Mouse (Mus musculus) kidney, embryonic 15.5 days (tissue): ENCODE measurements around the gene Rfx1. TPM values are rescaled to one million over a fixed set of nuclear protein-coding genes. Genes with fewer than 3 reads are reported as not detected.
A peak's percentile ranks its signal among the peaks of the same experiment; 100 is the strongest.

ENCODE experiments used
- ATAC-seq: fragments of 200-750 bp; cut with Nextera tagmentation; replicated peaks from 2 replicates; pipeline ENCODE4 v1.8.0; 2017; ENCODE audit warnings: moderate TSS enrichment; ENCODE audit not compliant: low FRiP score
- H3K27ac ChIP-seq: fragments of 300-500 bp; sonication (generic); 2 replicates; pipeline ENCODE4 v1.5.1; 2015; ENCODE audit warnings: mild to moderate bottlenecking, inconsistent platforms
- H3K27me3 ChIP-seq: fragments of 300-500 bp; sonication (generic); 2 replicates; pipeline ENCODE4 v1.6.1; 2015; ENCODE audit warnings: inconsistent platforms
- H3K36me3 ChIP-seq: fragments of 300-500 bp; sonication (generic); 2 replicates; pipeline ENCODE4 v1.6.1; 2015; ENCODE audit warnings: inconsistent platforms
- H3K4me1 ChIP-seq: fragments of 300-500 bp; sonication (generic); 2 replicates; pipeline ENCODE4 v1.6.1; 2015; ENCODE audit warnings: inconsistent platforms
- H3K4me2 ChIP-seq: fragments of 300-500 bp; sonication (generic); 2 replicates; pipeline ENCODE4 v1.6.1; 2015; ENCODE audit warnings: moderate library complexity, mild to moderate bottlenecking, inconsistent platforms
- H3K4me3 ChIP-seq: fragments of 300-500 bp; sonication (generic); replicated peaks from 2 replicates; pipeline ENCODE4 v1.5.1; 2015; ENCODE audit warnings: mild to moderate bottlenecking, inconsistent platforms
- H3K9ac ChIP-seq: fragments of 300-500 bp; sonication (generic); 2 replicates; pipeline ENCODE4 v1.6.1; 2015; ENCODE audit warnings: mild to moderate bottlenecking, inconsistent platforms
- H3K9me3 ChIP-seq: fragments of 300-500 bp; sonication (generic); replicated peaks from 2 replicates; pipeline ENCODE4 v1.6.1; 2016; ENCODE audit warnings: inconsistent platforms
- WGBS: fragments of 180-500 bp; shearing (Covaris S2); methylation state at CpG from one replicate; pipeline ENCODE4 v1.1.7; 2015; ENCODE audit warnings: mixed read lengths; 5-methylcytosine and 5-hydroxymethylcytosine counted together
- polyA plus RNA-seq: library from polyadenylated mRNA; unstranded; fragments of >200 nt; fragmentation: Nextera tagmentation; extraction: Ambion mirVana; gene quantifications from 2 replicates; pipeline ENCODE4 v1.2.1, GENCODE M21; 2015

Gene Rfx1
- 10.5 and 10.7 TPM in 2 replicates for polyA plus RNA-seq

- Histone ChIP-seq H3K27me3 (no peaks in the 10 kb centered on the region), H3K27ac (peak within 1 kb of the TSS; percentile 99), H3K9me3 (no peaks in the 10 kb centered on the region), H3K4me1 (peaks cover 44% of the 10 kb centered on the region), H3K4me2 (peak within 1 kb of the TSS; percentile 86), H3K36me3 (no peaks in the 10 kb centered on the region), H3K4me3 (peak within 1 kb of the TSS; percentile 99), H3K9ac (peak within 1 kb of the TSS; percentile 78)
- ATAC-seq: peak; percentile 98
- WGBS: under 1% methylated on average over 51 of the region's 51 CpGs
Observed at GRCm38 (mm10) chr8:84066291-84066930, at the start of gene Rfx1. Gene Rfx1 (plus strand): TSS chr8:84066834.

- Histone ChIP-seq H3K4me1 (peaks cover 48% of the 10 kb centered on the region), H3K9me3 (no peaks in the 10 kb centered on the region), H3K36me3 (no peaks in the 10 kb centered on the region), H3K4me2 (no peak overlapping the region), H3K27ac (no peak overlapping the region), H3K27me3 (peaks cover 13% of the 10 kb centered on the region; the same call in 1 of the 2 replicates), H3K9ac (no peak overlapping the region), H3K4me3 (no peak overlapping the region)
- no peak for ATAC-seq
- 78% methylated on average over 9 of the region's 9 CpGs for WGBS
Observed at GRCm38 (mm10) chr8:84019738-84020137, 46.9 kb upstream of the Rfx1 start.

GRCm38 (mm10) chr8:84021096-84021495, 45.5 kb upstream of the Rfx1 start, which contains the start of gene Palm3:
Gene Palm3 (plus strand): TSS chr8:84021471.
- Histone ChIP-seq H3K27me3 (peaks cover 13% of the 10 kb centered on the region; the same call in 1 of the 2 replicates), H3K9ac (peak within 1 kb of the TSS; percentile 39; the same call in 1 of the 2 replicates), H3K4me1 (peaks cover 62% of the 10 kb centered on the region), H3K4me3 (peak within 1 kb of the TSS; percentile 40), H3K27ac (peak within 1 kb of the TSS; percentile 86), H3K36me3 (no peaks in the 10 kb centered on the region), H3K4me2 (peak within 1 kb of the TSS; percentile 59), H3K9me3 (no peaks in the 10 kb centered on the region)
- peak; percentile 86 for ATAC-seq
- 3% methylated on average over 17 of the region's 18 CpGs for WGBS

- H3K4me2 ChIP-seq: peak overlapping the region; percentile 59
- peaks cover 66% of the 10 kb centered on the region for H3K4me1 ChIP-seq
- WGBS: 46% methylated on average over 12 of the region's 12 CpGs
- H3K4me3 ChIP-seq: peak overlapping the region; percentile 40
- peaks cover 17% of the 10 kb centered on the region for H3K27me3 ChIP-seq
- H3K27ac ChIP-seq: peak overlapping the region; percentile 86
- no peaks in the 10 kb centered on the region for H3K36me3 ChIP-seq
- peak; percentile 24 for ATAC-seq
- H3K9me3 ChIP-seq: no peaks in the 10 kb centered on the region
- H3K9ac ChIP-seq: peak overlapping the region; percentile 39; the same call in 1 of the 2 replicates
Observed at GRCm38 (mm10) chr8:84021569-84021968, 45.1 kb upstream of the Rfx1 start.

- Histone ChIP-seq H3K9me3 (no peaks in the 10 kb centered on the region), H3K36me3 (no peaks in the 10 kb centered on the region; the same call in 1 of the 2 replicates), H3K9ac (no peak overlapping the region), H3K27me3 (peaks cover 24% of the 10 kb centered on the region), H3K27ac (peak overlapping the region; percentile 86), H3K4me3 (0 out of 2 replicates have a peak overlapping the region, but pooled peaks have one; percentile 40), H3K4me1 (peaks cover 69% of the 10 kb centered on the region), H3K4me2 (peak overlapping the region; percentile 59)
- ATAC-seq: no peak
- WGBS: 7% methylated on average over 5 of the region's 5 CpGs
Observed at GRCm38 (mm10) chr8:84023085-84023484, 43.5 kb upstream of the Rfx1 start.

GRCm38 (mm10) chr8:84023631-84024030, 43.0 kb upstream of the Rfx1 start:
- no peaks in the 10 kb centered on the region for H3K9me3 ChIP-seq
- H3K36me3 ChIP-seq: peaks cover 4% of the 10 kb centered on the region; the same call in 1 of the 2 replicates
- peaks cover 69% of the 10 kb centered on the region for H3K4me1 ChIP-seq
- peak overlapping the region; percentile 59 for H3K4me2 ChIP-seq
- H3K4me3 ChIP-seq: no peak overlapping the region
- 0 out of 2 replicates have a peak, but pooled peaks have one; percentile 24 for ATAC-seq
- 26% methylated on average over 1 of the region's 1 CpGs for WGBS
- H3K27ac ChIP-seq: peak overlapping the region; percentile 86
- peaks cover 24% of the 10 kb centered on the region for H3K27me3 ChIP-seq
- no peak overlapping the region for H3K9ac ChIP-seq

GRCm38 (mm10) chr8:84024171-84024570, 42.5 kb upstream of the Rfx1 start:
- H3K27ac ChIP-seq: peak overlapping the region; percentile 86; the same call in 1 of the 2 replicates
- no peak for ATAC-seq
- peaks cover 24% of the 10 kb centered on the region for H3K27me3 ChIP-seq
- H3K4me3 ChIP-seq: no peak overlapping the region
- no peaks in the 10 kb centered on the region for H3K9me3 ChIP-seq
- peaks cover 4% of the 10 kb centered on the region; the same call in 1 of the 2 replicates for H3K36me3 ChIP-seq
- peaks cover 69% of the 10 kb centered on the region for H3K4me1 ChIP-seq
- no peak overlapping the region for H3K9ac ChIP-seq
- H3K4me2 ChIP-seq: peak overlapping the region; percentile 59; the same call in 1 of the 2 replicates
- 14% methylated on average over 10 of the region's 10 CpGs for WGBS

GRCm38 (mm10) chr8:84025863-84026262, 40.8 kb upstream of the Rfx1 start:
- peak overlapping the region; percentile 49 for H3K9ac ChIP-seq
- no peaks in the 10 kb centered on the region for H3K9me3 ChIP-seq
- peaks cover 17% of the 10 kb centered on the region for H3K27me3 ChIP-seq
- WGBS: 1% methylated on average over 41 of the region's 41 CpGs
- H3K36me3 ChIP-seq: peaks cover 18% of the 10 kb centered on the region
- peak overlapping the region; percentile 54 for H3K4me3 ChIP-seq
- H3K27ac ChIP-seq: no peak overlapping the region
- H3K4me1 ChIP-seq: peaks cover 56% of the 10 kb centered on the region
- H3K4me2 ChIP-seq: peak overlapping the region; percentile 90
- peak; percentile 50 for ATAC-seq

- H3K27me3 ChIP-seq: peaks cover 11% of the 10 kb centered on the region
- no peak for ATAC-seq
- peaks cover 19% of the 10 kb centered on the region for H3K36me3 ChIP-seq
- H3K9ac ChIP-seq: no peak overlapping the region
- no peaks in the 10 kb centered on the region for H3K9me3 ChIP-seq
- no peak overlapping the region for H3K4me2 ChIP-seq
- H3K4me1 ChIP-seq: peaks cover 40% of the 10 kb centered on the region
- no peak overlapping the region for H3K4me3 ChIP-seq
- 18% methylated on average over 10 of the region's 10 CpGs for WGBS
- H3K27ac ChIP-seq: no peak overlapping the region
Observed at GRCm38 (mm10) chr8:84027449-84027848, 39.2 kb upstream of the Rfx1 start.

GRCm38 (mm10) chr8:84029272-84029671, 37.4 kb upstream of the Rfx1 start:
- H3K4me2 ChIP-seq: no peak overlapping the region
- peaks cover 11% of the 10 kb centered on the region for H3K27me3 ChIP-seq
- H3K9me3 ChIP-seq: no peaks in the 10 kb centered on the region
- H3K36me3 ChIP-seq: peaks cover 19% of the 10 kb centered on the region
- ATAC-seq: no peak
- peaks cover 22% of the 10 kb centered on the region for H3K4me1 ChIP-seq
- H3K4me3 ChIP-seq: no peak overlapping the region
- no peak overlapping the region for H3K9ac ChIP-seq
- WGBS: 92% methylated on average over 5 of the region's 5 CpGs
- no peak overlapping the region for H3K27ac ChIP-seq

GRCm38 (mm10) chr8:84032777-84033176, 33.9 kb upstream of the Rfx1 start:
- Histone ChIP-seq H3K36me3 (peaks cover 19% of the 10 kb centered on the region), H3K27me3 (0 out of 2 replicates have a peak, but pooled peaks cover 7% of the 10 kb centered on the region), H3K9ac (no peak overlapping the region), H3K4me1 (0 out of 2 replicates have a peak, but pooled peaks cover under 1% of the 10 kb centered on the region), H3K4me3 (no peak overlapping the region), H3K9me3 (no peaks in the 10 kb centered on the region), H3K4me2 (no peak overlapping the region), H3K27ac (no peak overlapping the region)
- no peak for ATAC-seq
- 77% methylated on average over 4 of the region's 4 CpGs for WGBS

- H3K4me2 ChIP-seq: no peak overlapping the region
- H3K36me3 ChIP-seq: no peaks in the 10 kb centered on the region
- H3K9me3 ChIP-seq: no peaks in the 10 kb centered on the region
- H3K4me1 ChIP-seq: peaks cover 23% of the 10 kb centered on the region
- no peak overlapping the region for H3K4me3 ChIP-seq
- no peak overlapping the region for H3K9ac ChIP-seq
- 60% methylated on average over 5 of the region's 5 CpGs for WGBS
- no peak overlapping the region for H3K27ac ChIP-seq
- ATAC-seq: no peak
- peaks cover 26% of the 10 kb centered on the region for H3K27me3 ChIP-seq
Observed at GRCm38 (mm10) chr8:84038015-84038414, 28.6 kb upstream of the Rfx1 start.
